Mouse (Mus musculus): ENCODE data around the gene Abcc5. TPM values are rescaled to one million over a fixed set of nuclear protein-coding genes. Genes with fewer than 3 reads are reported as not detected.

Abcc5 gene
- total RNA-seq, 2 experiments from 2014 or later = 175 to 193 TPM

Other genes with a start within 250 kb of the Abcc5 start
- gene Map6d1, start 185.0 kb downstream of the Abcc5 start, total RNA-seq (2021) = 10 to 100 TPM; 34.0 to 34.6 TPM
- 10 to 100 TPM; 57.8 to 67.6 TPM for gene Parl, start 124.0 kb downstream of the Abcc5 start, total RNA-seq (2021)
- gene Cyp2ab1, start 101.0 kb downstream of the Abcc5 start, total RNA-seq (2021) = not detected
- gene Eif2b5, start 72.4 kb upstream of the Abcc5 start, total RNA-seq (2021) = 10 to 100 TPM; 51.7 to 54.1 TPM
- gene Dvl3, start 90.6 kb upstream of the Abcc5 start, total RNA-seq (2021) = 10 to 100 TPM; 77.2 to 78.9 TPM
- 100 to 1,000 TPM; 893 to 941 TPM for gene Ap2m1, start 109.1 kb upstream of the Abcc5 start, total RNA-seq (2021)
- gene Abcf3, start 122.2 kb upstream of the Abcc5 start, total RNA-seq (2021) = 10 to 100 TPM; 82.8 to 87.9 TPM
- 10 to 100 TPM; 30.8 to 43.6 TPM for gene Vwa5b2, start 163.1 kb upstream of the Abcc5 start, total RNA-seq (2021)
- 1 to 10 TPM; 1.7 to 3.6 TPM for gene Eef1akmt4, start 185.2 kb upstream of the Abcc5 start, total RNA-seq (2021)
- gene Gm49333, start 185.2 kb upstream of the Abcc5 start, total RNA-seq (2021) = not detected
- 10 to 100 TPM; 12.3 to 14.1 TPM for gene Alg3, start 185.3 kb upstream of the Abcc5 start, total RNA-seq (2021)
- 100 to 1,000 TPM; 118 to 125 TPM for gene Camk2n2, start 194.9 kb upstream of the Abcc5 start, total RNA-seq (2021)
- 10 to 100 TPM; 27.2 to 30.8 TPM for gene Ece2, start 203.4 kb upstream of the Abcc5 start, total RNA-seq (2021)
- gene Psmd2, start 225.3 kb upstream of the Abcc5 start, total RNA-seq (2021) = 100 to 1,000 TPM; 239 to 245 TPM
- 100 to 1,000 TPM; 336 to 340 TPM for gene Eif4g1, start 241.9 kb upstream of the Abcc5 start, total RNA-seq (2021)

Measured in layer of hippocampus, postnatal 14 days (tissue).